Mouse (Mus musculus) E14TG2a.4 (cell line): ENCODE data around the gene Cds1.

ENCODE experiments used
- CTCF ChIP-seq: conservative IDR thresholded peaks from 2 replicates; pipeline ENCODE4 v1.5.1; 2014; ENCODE audit warnings: low read length
- NANOG ChIP-seq: IDR thresholded peaks from 2 replicates; pipeline ENCODE4 v1.6.1; 2014; ENCODE audit warnings: borderline replicate concordance, low read length, mixed read lengths
- POU5F1 ChIP-seq: IDR thresholded peaks from 2 replicates; pipeline ENCODE4 v1.6.1; 2014; ENCODE audit warnings: low read length, borderline replicate concordance

DNA sequence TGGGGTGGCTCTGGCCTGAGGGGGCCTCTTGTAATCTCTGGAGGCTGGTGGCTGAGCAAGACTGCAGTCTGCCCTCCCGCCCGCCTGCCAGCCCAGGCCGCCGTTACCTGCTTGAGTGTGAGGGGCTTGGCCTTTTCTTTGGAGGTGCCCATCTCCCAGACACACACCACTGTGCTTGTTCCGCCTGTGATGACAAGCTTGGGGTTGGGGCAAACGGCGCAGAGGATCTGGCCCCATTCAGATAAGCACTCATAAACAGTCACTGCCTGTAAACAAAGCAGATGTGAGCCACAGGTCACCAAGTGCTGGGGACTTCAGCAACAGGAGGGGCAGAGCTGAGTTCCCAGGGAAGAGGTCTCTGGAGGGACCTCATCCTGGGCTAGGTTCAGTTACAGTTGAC is 86.2 kb downstream of the Cds1 start:
- TF ChIP-seq CTCF (no peak), NANOG (no peak), POU5F1 (no peak)
